Mouse (Mus musculus) MEL (cell line): ENCODE results near the gene Ptger1.

ENCODE experiments used
- CTCF ChIP-seq, 3 experiments: IDR thresholded peaks in 2 of 3; conservative IDR thresholded peaks in 1 of 3; 2 replicates each; pipeline ENCODE4 v1.5.1; 2011 to 2012; ENCODE audit warnings: low read length in 3 of 3, low read depth in 2 of 3, mild to moderate bottlenecking in 2 of 3, improper control_type of control experiment in 1 of 3, inconsistent platforms in 1 of 3, mixed read lengths in 1 of 3, moderate library complexity in 1 of 3; ENCODE audit not compliant: control insufficient read depth in 1 of 3, insufficient read depth in 1 of 3, poor library complexity in 1 of 3, severe bottlenecking in 1 of 3
- MEF2A ChIP-seq: IDR thresholded peaks from 2 replicates; pipeline ENCODE4 v1.6.1; 2014; ENCODE audit warnings: low read depth, mild to moderate bottlenecking, inconsistent platforms, low read length, improper control_type of control experiment; ENCODE audit not compliant: poor library complexity, insufficient replicate concordance, severe bottlenecking; ENCODE audit errors: extremely low read depth
- POLR2A ChIP-seq, 2 experiments: IDR thresholded peaks; 2 replicates each; pipeline ENCODE4 v1.6.1; 2011 to 2012; ENCODE audit warnings: low read length in 2 of 2, mild to moderate bottlenecking in 2 of 2, control low read depth in 1 of 2, improper control_type of control experiment in 1 of 2, low read depth in 1 of 2, moderate library complexity in 1 of 2; ENCODE audit not compliant: control insufficient read depth in 1 of 2, insufficient read depth in 1 of 2, poor library complexity in 1 of 2
- SMC3 ChIP-seq: IDR thresholded peaks from 2 replicates; pipeline ENCODE4 v1.6.1; 2011; ENCODE audit warnings: low read depth, low read length, improper control_type of control experiment

DNA sequence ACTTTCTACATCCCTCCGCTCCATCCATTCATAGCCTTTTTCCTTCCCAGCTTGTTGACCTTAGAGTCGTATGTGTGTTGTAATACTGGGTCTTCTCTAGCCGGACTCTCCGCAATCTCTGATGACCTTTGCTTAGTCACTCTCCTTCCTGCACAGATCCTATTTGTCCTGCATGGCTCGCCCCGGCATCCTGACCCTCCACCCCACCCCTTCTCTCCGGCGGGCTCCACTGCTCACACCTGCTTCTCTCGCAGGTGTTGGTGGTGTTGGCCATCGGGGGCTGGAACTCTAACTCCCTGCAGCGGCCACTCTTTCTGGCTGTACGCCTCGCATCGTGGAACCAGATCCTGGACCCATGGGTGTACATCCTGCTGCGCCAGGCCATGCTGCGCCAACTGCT, 2.5 kb downstream of the Ptger1 start:
- no peak for TF ChIP-seq CTCF (IDR thresholded peaks at IDR 0.05 in 2 of 3, conservative IDR thresholded peaks at IDR 0.05 in 1 of 3; ENCODE audit: control insufficient read depth in 1 of 3, insufficient read depth in 1 of 3, low read depth in 2 of 3, low read length in 3 of 3, poor library complexity in 1 of 3, severe bottlenecking in 1 of 3)
- no peak for TF ChIP-seq MEF2A
- no peak for TF ChIP-seq POLR2A (IDR thresholded peaks at IDR 0.05; ENCODE audit: control insufficient read depth in 1 of 2, insufficient read depth in 1 of 2, low read depth in 1 of 2, low read length in 2 of 2, poor library complexity in 1 of 2)
- no peak for TF ChIP-seq SMC3
